Mouse (Mus musculus) natural killer cell, adult 2 months (primary cell): ENCODE results near the gene Usp50.

Experiments
- DNase-seq, 2 experiments: peaks; one replicate each; pipeline ENCODE4 v3.0.0; 2022; ENCODE audit warnings: low spot score in 2 of 2

Usp50 gene

GRCm38 (mm10) chr2:126743389-126743788, 39.9 kb downstream of the Usp50 start:
- DNase-seq = no peak

GRCm38 (mm10) chr2:126740314-126740713, 43.0 kb downstream of the Usp50 start:
- no peak for DNase-seq

GRCm38 (mm10) chr2:126735339-126736073, 47.8 kb downstream of the Usp50 start:
- no peak for DNase-seq

GRCm38 (mm10) chr2:126730502-126730901, 52.8 kb downstream of the Usp50 start:
- no peak for DNase-seq

GRCm38 (mm10) chr2:126729207-126729606, 54.1 kb downstream of the Usp50 start:
- no peak for DNase-seq

GRCm38 (mm10) chr2:126712950-126713349, 70.3 kb downstream of the Usp50 start:
- DNase-seq = no peak

- DNase-seq = no peak
These were observed 70.7 kb downstream of the Usp50 start for GRCm38 (mm10) chr2:126712526-126712925.

- no peak for DNase-seq
These were observed 74.9 kb downstream of the Usp50 start for GRCm38 (mm10) chr2:126708361-126708760.

- no peak for DNase-seq
These were observed 75.9 kb downstream of the Usp50 start for GRCm38 (mm10) chr2:126707438-126707779.

- peak; percentile 96 for DNase-seq
These were observed 76.4 kb downstream of the Usp50 start, which contains the start of gene Usp8 for GRCm38 (mm10) chr2:126706759-126707437. Gene Usp8, plus strand, starts transcription at chr2:126707328.

- no peak for DNase-seq
These were observed 88.0 kb downstream of the Usp50 start for GRCm38 (mm10) chr2:126695285-126695684.

GRCm38 (mm10) chr2:126691290-126691689, 92.0 kb downstream of the Usp50 start:
- no peak for DNase-seq

GRCm38 (mm10) chr2:126682937-126683336, 100.3 kb downstream of the Usp50 start:
- no peak for DNase-seq

- no peak for DNase-seq
These were observed 100.9 kb downstream of the Usp50 start for GRCm38 (mm10) chr2:126682333-126682732.

GRCm38 (mm10) chr2:126677366-126677765, 105.9 kb downstream of the Usp50 start:
- no peak for DNase-seq

- no peak for DNase-seq
These were observed 107.2 kb downstream of the Usp50 start, which contains the start of gene Gabpb1 for GRCm38 (mm10) chr2:126676122-126676515. Gene Gabpb1, minus strand, starts transcription at chr2:126676337.

GRCm38 (mm10) chr2:126675169-126676121, 107.8 kb downstream of the Usp50 start:
- DNase-seq = peak; percentile 91 to 92

GRCm38 (mm10) chr2:126674441-126675168, 108.7 kb downstream of the Usp50 start:
- DNase-seq = peak; percentile 61 to 63

- peak; percentile 29 to 40 for DNase-seq
These were observed 109.7 kb downstream of the Usp50 start for GRCm38 (mm10) chr2:126673317-126674242.

- DNase-seq = no peak
These were observed 114.5 kb downstream of the Usp50 start for GRCm38 (mm10) chr2:126668621-126669252.
